Mouse (Mus musculus) heart, embryonic 14.5 days (tissue): ENCODE measurements around the gene Ticrr. TPM values are rescaled to one million over a fixed set of nuclear protein-coding genes. Genes with fewer than 3 reads are reported as not detected.
A peak's percentile ranks its signal among the peaks of the same experiment; 100 is the strongest.

Source experiments
- ATAC-seq: fragments of 200-750 bp; cut with Nextera tagmentation; 2 replicates; pipeline ENCODE4 v1.8.0; 2017; ENCODE audit warnings: low read depth, moderate TSS enrichment; ENCODE audit not compliant: insufficient number of reproducible peaks, insufficient read depth, low FRiP score
- H3K27ac ChIP-seq, 2 experiments: fragments of 200-500 bp in 1 of 2; fragments of 300-500 bp in 1 of 2; sonication (generic) in 1 of 2; replicated peaks in 1 of 2; 2 replicates each; pipeline ENCODE4 v1.5.1; 2012 to 2014; ENCODE audit warnings: low read depth in 2 of 2, low read length in 2 of 2, control low read depth in 1 of 2, mild to moderate bottlenecking in 1 of 2, mixed read lengths in 1 of 2; ENCODE audit not compliant: control insufficient read depth in 1 of 2, insufficient read depth in 1 of 2
- H3K27me3 ChIP-seq: fragments of 300-500 bp; sonication (generic); 2 replicates; pipeline ENCODE4 v1.6.1; 2014; ENCODE audit warnings: mild to moderate bottlenecking, low read length, control low read depth; ENCODE audit not compliant: control insufficient read depth, insufficient read depth
- H3K36me3 ChIP-seq: fragments of 300-500 bp; sonication (generic); 2 replicates; pipeline ENCODE4 v1.6.1; 2014; ENCODE audit warnings: mild to moderate bottlenecking, control low read depth, low read length, mixed read lengths; ENCODE audit not compliant: control insufficient read depth, insufficient read depth
- H3K4me1 ChIP-seq, 2 experiments: fragments of 200-500 bp in 1 of 2; fragments of 300-500 bp in 1 of 2; sonication (generic) in 1 of 2; 2 replicates each; pipeline ENCODE4 v1.6.1; 2012 to 2014; ENCODE audit warnings: low read length in 2 of 2, control low read depth in 1 of 2, mixed read lengths in 1 of 2; ENCODE audit not compliant: control insufficient read depth in 2 of 2, insufficient read depth in 2 of 2
- H3K4me2 ChIP-seq: fragments of 300-500 bp; sonication (generic); 2 replicates; pipeline ENCODE4 v1.6.1; 2014; ENCODE audit warnings: mild to moderate bottlenecking, low read length
- H3K4me3 ChIP-seq, 2 experiments: fragments of 200-500 bp in 1 of 2; fragments of 300-500 bp in 1 of 2; sonication (generic) in 1 of 2; 2 replicates each; pipeline ENCODE4 v1.5.1; 2012 to 2014; ENCODE audit warnings: low read length in 2 of 2, mild to moderate bottlenecking in 2 of 2, control low read depth in 1 of 2, low read depth in 1 of 2, moderate library complexity in 1 of 2; ENCODE audit not compliant: control insufficient read depth in 1 of 2, insufficient read depth in 1 of 2
- H3K9ac ChIP-seq: fragments of 300-500 bp; sonication (generic); 2 replicates; pipeline ENCODE4 v1.6.1; 2014; ENCODE audit warnings: mild to moderate bottlenecking, low read length
- H3K9me3 ChIP-seq: fragments of 300-500 bp; sonication (generic); 2 replicates; pipeline ENCODE4 v1.6.1; 2016; ENCODE audit warnings: low read length, control low read depth; ENCODE audit not compliant: control insufficient read depth
- WGBS: fragments of 180-500 bp; shearing (Covaris S2); extraction: QIAGEN DNeasy Blood & Tissue Kit; methylation state at CpG from one replicate; pipeline ENCODE4 v1.1.7; 2014; 5-methylcytosine and 5-hydroxymethylcytosine counted together
- polyA plus RNA-seq: library from polyadenylated mRNA; unstranded; fragments of >200 nt; fragmentation: Nextera tagmentation; extraction: Ambion mirVana; gene quantifications from 2 replicates; pipeline ENCODE4 v1.2.1, GENCODE M21; 2014

The Ticrr gene
- 5.1 and 5.3 TPM in 2 replicates for polyA plus RNA-seq

DNA sequence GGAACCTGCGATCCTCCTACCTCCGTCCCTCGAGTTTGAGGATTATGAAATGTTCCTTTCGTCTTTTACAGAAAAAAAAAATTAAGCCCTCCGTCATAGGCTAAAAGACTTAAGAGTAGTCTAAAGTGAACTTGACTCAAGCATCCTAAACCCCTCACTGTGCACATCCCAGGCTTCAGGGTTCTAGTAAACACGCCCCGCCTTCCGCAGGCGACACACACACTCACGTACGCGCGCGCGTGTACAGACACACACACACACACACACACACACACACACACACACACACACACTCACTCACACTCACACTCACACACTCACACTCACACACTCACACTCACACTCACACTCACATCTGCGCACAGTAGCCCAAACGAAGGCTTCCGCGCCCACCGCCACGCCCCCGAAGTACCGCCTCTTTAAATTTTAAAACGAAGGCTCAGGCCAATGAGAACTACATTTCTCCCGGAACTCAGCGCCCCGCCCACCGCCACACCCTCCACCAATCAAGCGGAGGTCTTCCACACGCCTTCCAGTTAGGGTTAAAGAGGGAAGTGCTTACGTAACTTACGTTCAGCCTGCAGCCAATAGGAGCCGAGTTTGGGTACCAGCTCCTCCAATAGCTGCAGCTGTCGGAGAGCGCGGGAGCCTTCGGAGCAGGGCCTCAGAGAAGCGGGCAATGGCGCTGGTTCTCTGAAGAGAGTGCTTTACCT lies at the start of gene Ticrr:
Gene Ticrr (plus strand): TSS at position 619 of the 713 bp plus-strand sequence.
- Histone ChIP-seq H3K9ac (peak within 1 kb of the TSS; percentile 83), H3K27me3 (no peaks in the 10 kb centered on the region), H3K27ac (0 out of 4 replicates have a peak within 1 kb of the TSS, but pooled peaks of 1 of the 2 experiments have one; percentile 34), H3K4me1 (peaks cover 10 to 27% of the 10 kb centered on the region in 2 experiments), H3K36me3 (no peaks in the 10 kb centered on the region), H3K9me3 (no peaks in the 10 kb centered on the region), H3K4me2 (peak within 1 kb of the TSS; percentile 97), H3K4me3 (peak within 1 kb of the TSS; percentile 72 to 86)
- WGBS, result under 1% methylated on average over 39 of the region's 39 CpGs
- ATAC-seq, result peak; percentile 99

GRCm38 (mm10) chr7:79611901-79612300 lies 48.1 kb upstream of the Ticrr start:
- no peaks in the 10 kb centered on the region for H3K36me3 ChIP-seq
- H3K27me3 ChIP-seq, result peaks cover 63% of the 10 kb centered on the region
- no peak overlapping the region for H3K4me3 ChIP-seq

DNA sequence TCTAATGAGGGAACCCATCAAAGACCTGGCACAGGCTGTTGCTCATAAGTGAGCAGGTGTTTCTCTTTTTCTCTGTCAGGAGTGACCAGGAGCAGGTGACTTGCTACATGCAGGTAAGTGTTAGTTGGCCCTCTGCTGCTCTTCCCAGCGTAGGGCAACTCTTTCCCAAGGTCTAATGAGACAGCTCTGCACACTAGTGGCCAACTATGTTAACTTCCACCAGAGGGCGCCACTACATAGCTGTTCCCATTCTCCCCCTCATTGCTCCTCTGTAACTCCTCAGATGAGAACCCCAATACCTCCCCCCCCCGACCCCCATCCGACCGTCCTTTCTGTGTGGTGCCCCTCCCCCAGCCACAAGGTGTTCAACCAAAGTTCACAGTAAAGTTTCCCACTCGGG lies 47.2 kb upstream of the Ticrr start:
- no peaks in the 10 kb centered on the region for H3K36me3 ChIP-seq
- no peak overlapping the region for H3K4me2 ChIP-seq
- ATAC-seq, result no peak
- H3K27me3 ChIP-seq, result peaks cover 65% of the 10 kb centered on the region
- H3K9me3 ChIP-seq, result no peaks in the 10 kb centered on the region
- H3K4me3 ChIP-seq, result no peak overlapping the region
- 14% methylated on average over 6 of the region's 6 CpGs for WGBS
- peaks cover 0 to 2% of the 10 kb centered on the region in 2 experiments; a peak in 1 of 4 replicates for H3K4me1 ChIP-seq
- no peak overlapping the region for H3K9ac ChIP-seq
- H3K27ac ChIP-seq, result no peak overlapping the region

More at GRCm38 (mm10) chr7:79611901-79612300, 48.1 kb upstream of the Ticrr start:
- H3K9ac ChIP-seq, result no peak overlapping the region
- H3K9me3 ChIP-seq, result no peaks in the 10 kb centered on the region
- WGBS, result 50% methylated on average over 9 of the region's 9 CpGs
- H3K4me1 ChIP-seq, result peaks cover 4 to 5% of the 10 kb centered on the region in 2 experiments; a peak in 2 of 4 replicates
- H3K27ac ChIP-seq, result no peak overlapping the region
- H3K4me2 ChIP-seq, result no peak overlapping the region
- no peak for ATAC-seq

GRCm38 (mm10) chr7:79613314-79613713 lies 46.7 kb upstream of the Ticrr start:
- no peaks in the 10 kb centered on the region for H3K36me3 ChIP-seq
- 54% methylated on average over 11 of the region's 11 CpGs for WGBS

GRCm38 (mm10) chr7:79615008-79615407 lies 45.0 kb upstream of the Ticrr start:
- Histone ChIP-seq H3K4me2 (no peak overlapping the region), H3K9me3 (no peaks in the 10 kb centered on the region), H3K36me3 (no peaks in the 10 kb centered on the region), H3K9ac (no peak overlapping the region), H3K27ac (no peak overlapping the region), H3K4me3 (no peak overlapping the region), H3K4me1 (peaks cover 0 to 2% of the 10 kb centered on the region in 2 experiments; a peak in 1 of 4 replicates), H3K27me3 (peaks cover 67% of the 10 kb centered on the region)
- 71% methylated on average over 4 of the region's 4 CpGs for WGBS
- no peak for ATAC-seq

More at GRCm38 (mm10) chr7:79613314-79613713, 46.7 kb upstream of the Ticrr start:
- Histone ChIP-seq H3K4me1 (peaks cover 0 to 2% of the 10 kb centered on the region in 2 experiments; a peak in 1 of 4 replicates), H3K27ac (no peak overlapping the region), H3K4me2 (no peak overlapping the region), H3K4me3 (no peak overlapping the region), H3K9ac (no peak overlapping the region), H3K9me3 (no peaks in the 10 kb centered on the region), H3K27me3 (peaks cover 65% of the 10 kb centered on the region)
- no peak for ATAC-seq

DNA sequence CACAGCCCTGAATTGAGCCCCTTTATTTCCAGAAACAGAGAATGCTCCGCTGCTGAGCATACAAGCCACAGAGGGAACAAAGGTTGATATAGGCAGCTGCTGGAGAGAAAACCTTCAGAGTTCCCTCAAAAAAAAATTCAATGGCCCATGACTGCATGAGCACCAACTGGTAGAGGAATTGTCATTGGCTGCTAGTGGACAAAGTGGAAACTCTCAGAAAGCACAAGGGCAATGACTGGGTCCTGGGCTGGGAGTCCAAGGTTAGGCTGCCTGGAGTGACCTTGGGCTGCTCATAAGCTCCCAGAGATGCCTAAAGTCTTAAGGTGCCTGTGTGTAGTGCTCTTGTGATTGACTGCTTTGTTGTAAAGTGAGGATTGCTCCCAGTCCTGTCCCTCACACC lies 44.1 kb upstream of the Ticrr start:
- Histone ChIP-seq H3K27ac (no peak overlapping the region), H3K9ac (no peak overlapping the region), H3K4me3 (no peak overlapping the region), H3K36me3 (no peaks in the 10 kb centered on the region), H3K9me3 (no peaks in the 10 kb centered on the region), H3K4me1 (peaks cover 0 to 2% of the 10 kb centered on the region in 2 experiments; a peak in 1 of 4 replicates), H3K27me3 (peaks cover 67% of the 10 kb centered on the region), H3K4me2 (no peak overlapping the region)
- no peak for ATAC-seq
- 69% methylated on average over 1 of the region's 1 CpGs for WGBS

GRCm38 (mm10) chr7:79617418-79617817 lies 42.6 kb upstream of the Ticrr start, which contains the start of gene Rhcg:
TSS of gene Rhcg (minus strand) at chr7:79617657.
- Histone ChIP-seq H3K27me3 (peaks cover 62% of the 10 kb centered on the region), H3K27ac (no peak within 1 kb of the TSS), H3K4me2 (peak within 1 kb of the TSS; percentile 53), H3K9ac (no peak within 1 kb of the TSS), H3K9me3 (no peaks in the 10 kb centered on the region), H3K4me3 (peak within 1 kb of the TSS; percentile 13 to 24; a peak in 1 of 4 replicates), H3K4me1 (no peaks in the 10 kb centered on the region; a peak in 1 of 4 replicates), H3K36me3 (no peaks in the 10 kb centered on the region)
- 8% methylated on average over 33 of the region's 33 CpGs for WGBS
- ATAC-seq, result no peak
